Mouse (Mus musculus) brain, adult 2 months (tissue): ENCODE data around the gene Elf3.
"Not testable (repeated sequence)": the region's sequence is repeated elsewhere in the genome, so short reads cannot be mapped to it uniquely, and the experiment has no call there.

Experiments
- DNase-seq: peaks from one replicate; pipeline ENCODE4 v3.0.0; 2011; ENCODE audit warnings: low read depth, low spot score

The Elf3 gene

GRCm38 (mm10) chr1:135258380-135259127, at the start of gene Elf3:
TSS of gene Elf3 (minus strand) at chr1:135258568.
- DNase-seq = peak; percentile 83

- no peak for DNase-seq
These were observed 32.5 kb upstream of the Elf3 start for GRCm38 (mm10) chr1:135290908-135291307.

GRCm38 (mm10) chr1:135286311-135286710, 27.9 kb upstream of the Elf3 start:
- no peak for DNase-seq

DNA sequence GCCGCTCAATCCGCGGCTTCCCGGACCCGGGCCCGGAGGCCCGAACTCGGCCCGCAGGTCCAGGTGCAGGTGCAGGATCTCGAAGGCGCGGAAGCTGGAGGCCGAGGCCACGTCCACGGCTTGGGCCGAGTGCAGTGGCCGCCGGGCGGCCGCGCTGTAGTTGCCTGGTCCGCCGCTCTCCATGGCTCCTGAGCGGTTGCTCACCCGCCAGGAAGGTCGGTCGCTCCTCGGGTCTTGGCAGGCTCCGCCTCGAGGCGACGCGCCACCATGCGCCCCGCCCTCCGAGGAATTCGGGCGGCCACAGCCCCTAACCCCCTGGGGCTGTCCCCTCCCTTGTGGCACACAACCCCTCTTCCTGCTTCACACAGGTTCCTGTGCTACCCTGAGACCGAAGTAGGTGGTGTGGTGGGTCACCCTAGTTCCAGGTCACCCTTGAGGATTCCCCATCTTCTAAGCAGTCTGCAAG, 25.5 kb upstream of the Elf3 start, which contains the start of gene Rnpep:
TSS of gene Rnpep (minus strand) at position 259 of the 466 bp plus-strand sequence.
- peak; percentile 88 for DNase-seq

GRCm38 (mm10) chr1:135283287-135283825, 25.0 kb upstream of the Elf3 start:
- DNase-seq = peak; percentile 82

GRCm38 (mm10) chr1:135282536-135283286, 24.3 kb upstream of the Elf3 start:
- DNase-seq = peak; percentile 20

DNA sequence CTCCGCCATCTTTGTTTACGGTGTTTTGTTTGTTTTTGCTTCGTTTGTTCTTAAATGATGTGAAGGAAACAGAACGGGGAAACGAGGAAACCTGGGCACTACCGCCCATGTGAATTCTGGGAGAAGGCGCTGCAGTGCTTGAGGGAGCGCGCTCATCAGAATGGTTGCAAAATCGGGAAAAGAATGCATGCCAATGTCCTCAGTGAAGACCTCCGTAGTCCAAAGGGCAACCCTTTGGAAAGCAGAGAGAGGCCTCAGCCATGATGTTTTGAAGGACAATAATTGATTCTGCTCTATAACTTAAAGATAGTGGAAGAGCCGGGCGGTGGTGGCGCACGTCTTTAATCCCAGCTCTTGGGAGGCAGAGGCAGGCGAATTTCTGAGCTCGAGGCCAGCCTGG, 23.5 kb upstream of the Elf3 start:
- no peak for DNase-seq

- DNase-seq = peak; percentile 84
These were observed 22.3 kb upstream of the Elf3 start for GRCm38 (mm10) chr1:135280646-135281045.

DNA sequence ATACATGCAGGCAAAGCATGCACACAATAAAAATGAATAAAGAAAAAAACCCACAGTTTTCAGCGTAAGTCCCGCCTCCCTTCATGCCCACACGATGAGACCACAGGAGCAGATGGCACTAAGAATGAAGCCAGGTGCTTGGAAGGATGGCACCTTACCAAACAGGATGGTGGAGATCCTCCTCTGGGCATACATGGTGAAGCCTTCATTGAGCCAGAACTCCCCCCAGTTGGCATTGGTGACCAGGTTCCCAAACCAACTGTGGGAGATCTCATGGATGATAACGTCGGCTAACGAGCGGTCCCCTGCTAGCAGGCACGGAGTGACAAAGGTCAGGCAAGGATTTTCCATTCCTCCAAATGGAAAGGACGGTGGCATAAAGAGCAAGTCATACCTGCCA, 13.0 kb upstream of the Elf3 start:
- peak; percentile 90 for DNase-seq

DNA sequence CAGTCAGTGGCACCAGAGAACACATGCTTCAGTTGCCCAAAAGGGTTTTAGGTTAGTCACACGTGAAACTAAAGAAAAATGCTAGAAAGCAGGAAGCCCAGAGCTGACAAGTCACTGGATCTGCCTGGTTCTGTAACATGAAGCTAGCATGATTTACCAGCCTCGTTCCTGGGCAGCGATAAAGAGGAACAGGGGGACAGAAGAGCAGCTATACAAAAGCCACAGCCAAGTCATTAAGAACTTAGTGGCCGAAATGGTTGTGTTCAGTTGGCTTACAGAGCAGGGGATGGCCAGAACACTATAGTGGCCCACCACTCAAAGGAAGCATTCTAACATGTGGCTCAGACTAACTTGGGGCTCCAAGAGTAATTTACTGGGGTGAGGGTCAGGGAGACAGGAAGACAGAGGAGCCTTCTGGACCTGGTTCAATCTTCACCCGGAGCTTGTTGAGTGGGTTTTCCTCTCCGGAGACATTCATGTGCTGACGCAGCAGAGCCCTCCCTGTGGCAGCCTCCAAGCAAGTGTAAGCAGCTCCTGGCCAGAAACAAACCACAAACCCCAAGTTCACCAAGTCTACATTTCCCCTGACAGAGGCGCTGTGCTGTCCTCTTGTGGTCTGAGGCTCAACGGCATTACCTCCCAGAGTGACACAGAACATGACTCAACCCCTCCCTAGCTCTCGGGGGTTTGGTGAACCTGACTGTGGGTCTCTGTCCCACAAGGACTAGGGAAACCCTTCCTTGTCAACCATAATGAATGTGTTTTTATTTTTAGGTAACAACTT, 9.5 kb upstream of the Elf3 start:
- no peak for DNase-seq

- no peak for DNase-seq
These were observed 7.5 kb upstream of the Elf3 start for GRCm38 (mm10) chr1:135265834-135266233.

DNA sequence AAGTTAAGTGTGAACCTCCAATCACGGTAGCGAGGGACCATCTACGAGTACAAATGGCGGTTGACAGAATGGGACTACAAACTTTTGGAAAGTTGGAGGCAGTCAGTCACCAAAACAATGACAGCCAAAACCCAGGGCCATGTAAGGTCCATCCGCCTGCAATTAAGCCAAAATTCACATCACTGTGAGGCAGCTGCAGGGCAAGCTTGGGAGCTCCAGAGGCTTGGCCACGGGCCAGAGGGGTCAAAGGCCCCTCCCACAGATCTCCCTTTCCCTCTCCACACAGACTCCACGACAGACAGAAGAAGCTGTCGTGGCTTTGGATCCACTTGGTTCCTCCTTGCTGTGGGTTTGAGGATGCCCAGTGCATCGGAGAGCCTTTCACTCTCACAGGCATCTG, 4.9 kb upstream of the Elf3 start:
- no peak for DNase-seq

DNA sequence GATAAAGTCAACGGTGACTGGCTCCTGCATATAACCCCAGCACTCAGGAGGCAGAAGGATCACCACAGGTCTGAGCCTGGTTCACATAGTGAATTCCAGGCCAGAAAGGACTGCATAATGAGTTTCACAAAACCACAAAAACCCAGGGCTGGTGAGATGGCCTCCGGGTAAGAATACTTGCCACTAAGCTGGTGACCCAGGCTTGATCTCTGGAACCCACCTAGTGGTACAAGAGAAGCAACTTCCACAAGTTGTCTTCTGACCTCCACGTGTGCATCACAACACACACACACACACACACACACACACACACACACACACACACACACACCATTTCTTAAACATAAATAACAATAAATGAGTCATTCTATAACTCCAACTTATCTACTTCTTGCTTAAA, 4.0 kb upstream of the Elf3 start:
- DNase-seq = no peak

DNA sequence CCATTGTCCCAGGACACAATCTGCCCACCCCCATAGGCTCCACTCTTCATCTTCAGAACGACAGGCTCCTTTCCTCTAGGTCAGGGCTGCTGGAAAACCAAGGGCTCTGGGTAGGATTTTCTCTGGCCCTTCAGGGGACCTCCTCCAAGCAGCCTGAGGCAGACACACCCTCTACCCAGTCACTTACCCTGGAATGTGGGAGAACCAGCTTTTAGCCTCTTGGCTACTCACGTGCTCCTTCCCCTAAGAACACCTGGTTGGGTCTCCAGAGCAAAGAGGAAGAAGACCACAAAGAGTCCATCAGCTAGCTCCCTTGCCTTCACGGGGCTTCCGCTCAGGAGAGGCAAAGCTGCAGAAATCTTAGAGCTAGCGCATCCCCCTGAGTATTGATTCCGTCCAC, 2.6 kb upstream of the Elf3 start:
- DNase-seq = no peak

- peak; percentile 89 for DNase-seq
These were observed 714 bp upstream of the Elf3 start for GRCm38 (mm10) chr1:135259128-135259436.

GRCm38 (mm10) chr1:135256299-135256698, 2.1 kb downstream of the Elf3 start:
- no peak for DNase-seq

GRCm38 (mm10) chr1:135252854-135253253, 5.5 kb downstream of the Elf3 start:
- no peak for DNase-seq

DNA sequence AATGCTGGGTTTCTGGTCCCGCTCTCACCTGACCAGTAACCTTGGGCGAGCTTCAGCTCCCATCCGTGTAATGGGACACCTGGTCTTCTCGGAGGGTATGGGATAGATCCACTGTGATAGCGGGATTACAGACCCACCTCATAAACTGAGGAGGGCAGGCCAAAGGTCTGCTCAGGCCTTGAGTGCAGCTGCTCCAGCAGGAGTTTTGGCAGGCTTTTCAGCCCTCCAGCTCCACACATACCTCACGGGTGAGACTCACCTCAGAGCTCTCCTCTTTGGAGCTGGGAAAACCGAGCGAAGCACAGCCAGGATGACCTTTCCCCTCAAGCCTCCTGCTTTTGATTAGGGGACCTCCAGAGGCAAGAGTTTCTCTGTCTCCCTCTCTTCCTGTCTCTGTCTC, 7.0 kb downstream of the Elf3 start:
- DNase-seq = no peak

GRCm38 (mm10) chr1:135250706-135251105, 7.7 kb downstream of the Elf3 start:
- DNase-seq = no peak

- DNase-seq = peak; percentile 88
These were observed 9.9 kb downstream of the Elf3 start for GRCm38 (mm10) chr1:135248434-135248850.

DNA sequence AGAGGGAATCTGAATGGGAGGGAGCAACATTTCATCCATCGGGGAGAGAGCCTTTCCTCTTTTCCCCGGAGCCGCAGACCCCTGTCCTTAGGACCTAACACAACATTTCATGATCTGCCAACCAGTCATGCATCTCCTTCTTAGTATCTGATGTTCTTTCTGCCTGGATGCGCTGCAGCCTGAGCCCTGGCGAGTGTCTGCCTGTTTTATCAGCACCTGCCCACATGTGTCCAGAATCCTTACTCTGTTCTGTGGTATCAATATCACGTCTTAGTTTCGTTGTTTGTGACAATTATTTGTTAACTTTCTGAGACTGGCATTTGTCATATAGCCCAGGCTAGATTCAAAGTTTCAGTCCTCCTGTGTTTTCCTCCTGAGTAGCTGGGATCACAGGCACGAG, 14.4 kb downstream of the Elf3 start:
- no peak for DNase-seq

DNA sequence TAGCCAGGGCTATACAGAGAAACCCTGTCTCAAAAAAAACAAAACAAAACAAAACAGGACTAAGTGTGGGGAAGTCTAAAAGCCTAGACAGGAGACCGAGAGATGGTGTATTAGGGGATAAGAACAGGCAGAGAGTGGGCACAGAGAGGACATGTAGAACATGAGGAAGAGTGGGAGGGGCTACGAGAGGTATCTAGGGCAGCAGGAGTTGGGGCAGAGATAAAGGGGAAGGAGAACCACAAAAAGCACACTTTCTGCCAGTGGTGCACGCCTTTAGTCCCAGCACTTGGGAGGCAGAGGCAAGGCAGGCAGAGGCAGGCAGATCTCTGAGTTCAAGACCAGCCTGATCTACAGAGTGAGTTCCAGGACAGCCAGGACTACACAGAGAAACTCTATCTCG, 18.2 kb downstream of the Elf3 start:
- DNase-seq = not testable (repeated sequence)
